Mouse (Mus musculus) macrophage (primary cell): ENCODE measurements at regions not wholly inside any gene's neighbourhood (a gene's known extent, or its start where the extent isn't known, plus 50 kb on each side); places are given as distances from the start of the nearest gene placed in this dataset.

Source experiments
- H3K27ac ChIP-seq: fragments of 350-480 bp; formaldehyde crosslinking; 2 replicates; pipeline ENCODE4 v1.9.0; 2021
- H3K36me3 ChIP-seq: fragments of 350-480 bp; formaldehyde crosslinking; 2 replicates; pipeline ENCODE4 v1.9.0; 2021; ENCODE audit errors: inconsistent target
- H3K4me3 ChIP-seq: fragments of 350-480 bp; formaldehyde crosslinking; 2 replicates; pipeline ENCODE4 v1.9.0; 2021; ENCODE audit errors: inconsistent target
- H3K79me2 ChIP-seq: fragments of 350-480 bp; formaldehyde crosslinking; 2 replicates; pipeline ENCODE4 v1.9.0; 2021; ENCODE audit errors: inconsistent target
- WGBS: methylation state at CpG from one replicate; pipeline ENCODE4 v1.1.7; 2026; ENCODE audit warnings: inconsistent platforms; ENCODE audit not compliant: missing documents; 5-methylcytosine and 5-hydroxymethylcytosine counted together

DNA sequence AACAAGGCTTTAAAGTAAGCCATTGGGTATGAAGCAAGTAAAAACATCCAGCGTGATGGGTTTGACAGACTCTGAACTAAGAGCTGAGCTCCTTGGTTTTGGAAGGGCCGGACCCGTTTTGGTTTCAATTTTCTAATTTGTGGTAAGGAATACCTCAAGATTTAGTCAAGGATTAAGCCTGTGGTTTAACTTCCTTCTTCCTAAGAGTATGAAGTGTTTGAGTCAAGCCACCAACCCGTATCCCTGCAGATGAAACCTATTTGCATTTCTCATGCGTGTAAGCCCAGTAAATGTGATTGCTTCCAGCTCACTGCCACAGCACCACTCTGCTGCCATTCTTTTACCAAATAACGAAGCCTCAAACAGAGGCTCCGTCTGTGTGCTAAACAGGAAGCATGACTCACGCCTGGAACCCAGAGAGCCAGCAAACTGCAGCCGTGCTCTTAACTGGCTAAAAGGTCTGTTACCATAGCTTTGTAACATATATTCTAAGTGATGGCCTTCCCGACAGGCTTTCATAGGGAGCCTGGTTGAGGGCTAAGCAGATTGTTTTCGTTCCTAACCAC lies 149.7 kb downstream of the Etv1 start:
- WGBS: 0% methylated on average over 10 of the region's 11 CpGs
- Histone ChIP-seq H3K36me3 (no peaks in the 10 kb centered on the region), H3K79me2 (no peaks in the 10 kb centered on the region), H3K4me3 (peak overlapping the region; percentile 20; the same call in 1 of the 2 replicates), H3K27ac (peak overlapping the region; percentile 79)

DNA sequence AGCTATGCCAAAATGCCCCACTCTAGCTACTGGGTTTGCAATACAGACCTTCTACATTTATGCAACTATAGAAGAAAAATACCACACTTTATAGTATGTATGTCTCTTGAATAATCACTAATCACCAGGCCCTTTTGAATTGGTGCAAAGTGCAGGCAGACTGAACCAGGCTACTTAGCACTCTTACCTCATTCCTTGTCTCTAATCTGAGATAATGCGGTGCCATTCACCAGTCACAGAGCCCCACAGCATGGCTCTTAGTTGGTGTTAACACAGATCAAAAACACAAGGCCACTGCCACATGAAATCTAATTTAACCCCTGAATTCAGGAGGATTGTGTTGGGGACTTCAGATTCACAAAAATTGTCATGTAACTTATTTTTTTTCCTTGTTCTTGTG lies 150.5 kb downstream of the Etv1 start:
- no peaks in the 10 kb centered on the region for H3K36me3 ChIP-seq
- H3K79me2 ChIP-seq: no peaks in the 10 kb centered on the region
- WGBS: 82% methylated on average over 1 of the region's 1 CpGs
- no peak overlapping the region for H3K4me3 ChIP-seq
- H3K27ac ChIP-seq: peak overlapping the region; percentile 79

DNA sequence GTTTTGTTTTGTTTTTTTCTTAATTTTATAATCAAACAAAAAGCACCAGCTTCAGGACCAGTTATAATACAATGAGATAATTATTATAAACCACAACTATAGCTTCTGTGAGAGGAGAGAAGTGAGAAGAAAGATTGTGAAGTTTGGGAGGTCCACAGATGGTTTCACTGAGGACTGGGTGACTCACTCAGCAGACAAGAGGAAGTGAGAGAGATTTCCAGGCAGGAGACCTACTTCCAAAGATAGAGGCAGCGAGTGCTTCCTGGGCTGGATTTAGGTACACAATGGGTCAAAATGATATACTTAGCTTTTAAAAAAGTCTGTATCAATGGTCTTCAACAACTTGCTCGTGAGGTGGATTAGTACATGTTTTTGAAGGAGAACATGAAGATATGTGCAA lies 152.6 kb downstream of the Etv1 start:
- no peaks in the 10 kb centered on the region for H3K36me3 ChIP-seq
- H3K79me2 ChIP-seq: no peaks in the 10 kb centered on the region
- no peak overlapping the region for H3K27ac ChIP-seq
- 44% methylated on average over 2 of the region's 2 CpGs for WGBS
- no peak overlapping the region for H3K4me3 ChIP-seq

DNA sequence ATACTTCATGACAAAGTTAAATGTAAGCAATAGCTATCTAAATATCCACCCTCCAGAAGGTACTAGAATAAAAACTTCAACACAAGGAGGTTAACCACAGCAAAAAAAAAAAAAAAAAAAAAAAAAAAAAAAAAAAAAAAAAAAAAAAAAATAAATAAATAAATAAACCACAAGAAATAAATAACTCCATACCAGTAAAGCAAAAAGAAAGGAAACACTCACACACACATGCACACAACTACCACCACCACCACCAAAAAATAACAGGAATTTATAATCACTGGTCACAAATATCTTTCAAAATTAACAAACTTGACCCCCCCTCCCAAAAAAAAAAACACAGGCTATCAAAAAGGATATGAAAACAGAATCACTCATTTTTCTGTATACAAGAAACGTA lies 180.4 kb downstream of the Etv1 start:
- Histone ChIP-seq H3K36me3 (no peaks in the 10 kb centered on the region), H3K79me2 (no peaks in the 10 kb centered on the region), H3K27ac (no peak overlapping the region), H3K4me3 (no peak overlapping the region)
- 100% methylated on average over 1 of the region's 1 CpGs for WGBS

DNA sequence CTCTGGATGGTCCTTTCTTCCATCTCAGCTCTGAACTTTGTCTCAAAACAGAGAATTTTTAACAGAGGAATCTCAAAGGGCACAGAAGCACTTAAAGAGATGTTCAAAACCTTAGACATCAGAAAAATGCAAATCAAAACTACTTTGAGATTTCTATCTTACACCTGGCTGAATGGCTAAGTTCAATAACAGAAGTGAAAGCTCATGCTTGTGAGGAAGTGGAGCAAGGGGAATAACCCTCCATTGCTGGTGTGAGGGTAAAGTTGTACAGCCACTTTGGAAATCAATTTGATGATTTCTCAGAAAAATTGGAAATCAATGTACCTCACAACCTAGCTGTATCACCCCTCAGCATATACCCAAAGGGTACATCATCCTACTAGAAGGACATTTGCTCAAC lies 183.1 kb downstream of the Etv1 start:
- no peaks in the 10 kb centered on the region for H3K79me2 ChIP-seq
- no peak overlapping the region for H3K4me3 ChIP-seq
- H3K27ac ChIP-seq: no peak overlapping the region
- H3K36me3 ChIP-seq: no peaks in the 10 kb centered on the region

DNA sequence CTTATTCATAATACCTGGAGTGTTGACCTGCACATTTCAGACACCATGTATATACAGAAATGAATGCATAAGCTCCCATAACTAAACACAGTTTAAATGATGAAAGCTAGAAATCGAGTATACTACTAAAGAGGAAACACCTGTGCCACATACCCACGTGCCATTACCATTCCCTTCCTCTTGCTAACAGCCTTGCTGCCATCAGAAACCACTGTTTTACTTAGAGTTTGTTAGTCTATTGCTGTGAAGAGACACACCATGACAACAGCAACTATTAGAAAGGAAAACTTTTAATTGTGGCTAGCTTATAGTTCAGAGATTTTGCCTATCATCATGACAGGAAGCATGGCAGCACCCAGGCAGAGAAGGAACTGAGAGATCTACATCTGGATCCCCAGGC lies 191.2 kb downstream of the Etv1 start:
- Histone ChIP-seq H3K79me2 (no peaks in the 10 kb centered on the region), H3K4me3 (no peak overlapping the region), H3K27ac (no peak overlapping the region), H3K36me3 (no peaks in the 10 kb centered on the region)
- WGBS: 7% methylated on average over 2 of the region's 2 CpGs

DNA sequence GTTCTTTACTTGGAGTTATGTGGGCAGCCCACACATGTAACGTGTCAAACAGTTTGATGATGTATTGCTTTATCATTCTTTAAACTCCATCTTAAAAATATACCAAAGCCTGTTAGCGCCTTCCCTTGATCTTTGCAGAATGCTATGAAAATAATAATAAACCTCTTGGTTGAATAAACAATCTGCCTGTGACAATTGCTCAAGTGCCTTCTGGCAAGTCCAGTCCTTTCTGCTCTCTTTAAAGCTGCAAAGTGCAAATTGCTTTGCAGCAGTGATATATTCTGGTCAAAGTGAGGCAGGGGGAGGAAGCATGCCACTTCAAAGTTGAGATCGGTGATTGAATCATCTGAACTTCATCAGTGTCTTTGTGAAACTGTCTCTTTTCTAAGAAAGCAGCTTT lies 193.0 kb downstream of the Etv1 start:
- H3K79me2 ChIP-seq: no peaks in the 10 kb centered on the region
- WGBS: 93% methylated on average over 3 of the region's 3 CpGs
- H3K36me3 ChIP-seq: no peaks in the 10 kb centered on the region

DNA sequence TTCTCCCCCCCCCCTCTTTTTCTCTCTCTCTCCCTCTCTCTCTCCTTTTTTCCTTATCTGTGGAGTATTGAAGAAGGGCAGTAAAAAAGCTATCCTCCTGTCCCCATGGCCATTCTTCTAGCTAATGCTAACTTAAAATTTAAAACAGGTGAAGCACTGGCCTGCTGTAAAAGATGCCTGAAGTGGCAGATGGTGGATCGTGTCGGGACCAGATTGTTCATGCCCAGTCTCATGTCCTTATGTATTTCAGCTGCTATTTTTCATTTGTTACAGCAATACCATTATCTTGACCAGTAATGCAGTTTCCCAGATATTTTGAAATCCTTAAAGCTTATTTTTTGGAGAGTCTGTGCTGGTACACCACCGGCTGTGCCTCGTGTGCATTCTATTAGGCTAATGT lies 196.3 kb downstream of the Etv1 start:
- H3K4me3 ChIP-seq: no peak overlapping the region
- H3K36me3 ChIP-seq: no peaks in the 10 kb centered on the region
- WGBS: 91% methylated on average over 4 of the region's 4 CpGs
- no peak overlapping the region for H3K27ac ChIP-seq
- H3K79me2 ChIP-seq: no peaks in the 10 kb centered on the region

More for the DNA sequence above, 193.0 kb downstream of the Etv1 start:
- H3K27ac ChIP-seq: no peak overlapping the region
- H3K4me3 ChIP-seq: no peak overlapping the region

DNA sequence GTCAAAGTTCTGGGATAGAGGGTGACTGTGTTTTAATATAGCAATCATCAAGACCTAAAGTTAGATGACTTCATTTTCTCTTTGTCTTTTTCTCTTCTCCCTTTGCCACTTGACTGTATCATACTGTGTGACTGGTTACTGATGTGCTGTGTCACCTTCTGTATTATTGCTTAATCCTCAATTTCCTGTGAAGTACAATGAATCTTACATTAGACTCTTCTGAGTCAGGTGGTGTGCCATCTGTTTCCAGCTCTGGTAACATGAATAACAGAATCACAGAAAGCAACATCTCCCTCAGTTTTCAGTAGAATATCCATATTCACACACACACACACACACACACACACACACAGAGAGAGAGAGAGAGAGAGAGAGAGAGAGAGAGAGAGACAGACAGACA lies 203.2 kb downstream of the Etv1 start:
- no peak overlapping the region for H3K27ac ChIP-seq
- no peak overlapping the region for H3K4me3 ChIP-seq
- H3K79me2 ChIP-seq: no peaks in the 10 kb centered on the region
- H3K36me3 ChIP-seq: no peaks in the 10 kb centered on the region

DNA sequence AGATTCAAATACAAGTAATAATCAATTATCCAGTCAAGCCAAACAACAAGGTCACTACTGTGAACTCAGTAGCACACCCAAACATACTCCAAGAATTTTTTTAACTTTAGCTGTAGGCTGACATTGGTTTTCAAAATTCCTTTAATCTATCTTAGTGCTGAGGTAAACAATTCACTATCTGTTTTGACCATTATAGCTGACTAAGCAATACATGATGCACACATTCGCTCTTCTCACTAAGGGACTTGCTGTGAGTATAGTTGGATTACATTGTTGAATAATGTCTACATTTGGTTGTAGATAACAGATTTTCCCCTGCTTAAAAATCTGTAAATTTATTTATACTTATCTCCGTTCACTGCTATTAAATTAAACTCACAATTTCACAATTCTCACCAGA lies 206.7 kb downstream of the Etv1 start:
- 94% methylated on average over 2 of the region's 2 CpGs for WGBS
- Histone ChIP-seq H3K36me3 (no peaks in the 10 kb centered on the region), H3K27ac (no peak overlapping the region), H3K4me3 (no peak overlapping the region), H3K79me2 (no peaks in the 10 kb centered on the region)

DNA sequence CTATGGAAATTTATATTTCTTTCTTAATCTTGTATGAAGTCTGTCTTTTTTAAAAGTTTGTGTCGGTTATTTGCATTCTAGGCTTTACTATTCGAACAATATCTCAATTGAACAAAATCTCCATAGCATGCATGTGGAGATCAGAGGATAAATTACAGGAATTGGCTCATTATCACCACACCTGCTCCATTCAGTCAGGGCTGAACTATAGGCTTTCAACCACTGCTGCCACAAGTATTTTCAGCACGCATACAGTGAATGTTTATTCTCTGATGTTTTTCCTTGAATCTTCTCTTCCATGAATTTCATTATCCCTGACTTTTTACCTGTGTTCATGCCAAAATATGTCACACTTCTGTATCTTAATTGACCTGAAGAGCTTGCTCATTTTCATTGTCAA lies 207.2 kb downstream of the Etv1 start:
- no peak overlapping the region for H3K27ac ChIP-seq
- 94% methylated on average over 3 of the region's 3 CpGs for WGBS
- no peaks in the 10 kb centered on the region for H3K79me2 ChIP-seq
- no peaks in the 10 kb centered on the region for H3K36me3 ChIP-seq
- H3K4me3 ChIP-seq: no peak overlapping the region

DNA sequence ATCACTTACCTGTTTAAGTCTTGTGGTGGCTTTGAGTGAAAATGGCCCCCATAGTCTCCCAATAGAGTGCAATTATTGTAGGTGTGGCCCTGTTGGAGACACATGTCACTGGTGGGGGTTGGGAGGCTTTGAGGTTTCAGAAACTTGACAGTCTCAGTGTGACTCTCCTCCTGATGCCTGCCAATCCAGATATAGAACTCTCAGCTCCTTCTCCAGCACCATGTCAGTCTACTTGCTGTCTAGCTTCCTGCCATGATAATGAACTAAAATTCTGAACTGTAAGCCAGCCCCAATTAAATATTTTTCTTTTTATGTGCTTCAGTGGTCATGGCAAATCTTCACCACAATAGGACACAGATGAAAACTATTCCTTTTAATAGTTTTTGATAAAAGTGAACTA lies 208.1 kb downstream of the Etv1 start:
- H3K4me3 ChIP-seq: no peak overlapping the region
- H3K27ac ChIP-seq: no peak overlapping the region
- no peaks in the 10 kb centered on the region for H3K36me3 ChIP-seq
- H3K79me2 ChIP-seq: no peaks in the 10 kb centered on the region

DNA sequence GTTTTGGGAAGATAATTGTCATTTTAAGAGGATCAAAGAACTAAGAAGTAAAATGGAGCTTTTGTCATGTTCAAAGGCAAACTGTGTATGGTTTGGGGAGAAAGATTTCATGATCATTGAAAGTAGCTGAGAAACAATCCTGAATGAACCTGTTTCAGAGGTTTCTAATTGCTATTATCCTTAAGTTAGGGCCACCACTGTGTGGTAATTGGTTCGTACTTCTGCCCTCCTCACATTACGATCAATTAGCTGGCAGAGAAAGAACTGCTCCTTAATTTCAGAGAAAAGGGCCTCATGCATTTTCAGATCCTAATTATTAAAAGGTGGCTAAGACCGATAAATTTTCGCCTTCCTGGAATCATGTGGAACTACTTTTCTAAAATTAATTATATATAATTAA lies 208.6 kb downstream of the Etv1 start:
- Histone ChIP-seq H3K27ac (no peak overlapping the region), H3K36me3 (no peaks in the 10 kb centered on the region)
- WGBS: 96% methylated on average over 4 of the region's 4 CpGs

DNA sequence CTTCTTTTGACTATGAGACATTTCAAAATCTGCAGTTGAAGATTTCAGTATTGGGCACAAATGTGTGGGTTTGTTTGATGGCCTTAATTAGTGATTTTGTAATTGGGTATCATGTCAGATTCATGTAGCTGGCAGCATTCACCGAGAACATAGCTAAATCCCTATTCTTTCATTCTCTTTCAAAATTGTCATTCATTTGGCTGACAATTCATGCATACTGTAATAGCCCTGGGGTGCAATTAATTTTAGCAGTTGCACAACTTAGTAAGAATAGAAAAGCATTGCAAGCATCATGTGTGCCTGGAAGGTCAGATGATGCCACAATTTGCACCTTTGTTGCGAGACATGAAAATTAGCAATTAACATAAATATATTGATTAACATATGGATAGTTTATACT lies 248.0 kb downstream of the Etv1 start:
- WGBS: 95% methylated on average over 2 of the region's 2 CpGs
- Histone ChIP-seq H3K36me3 (no peaks in the 10 kb centered on the region), H3K27ac (no peak overlapping the region), H3K4me3 (no peak overlapping the region), H3K79me2 (no peaks in the 10 kb centered on the region)

More for the DNA sequence above, 208.6 kb downstream of the Etv1 start:
- H3K4me3 ChIP-seq: no peak overlapping the region
- no peaks in the 10 kb centered on the region for H3K79me2 ChIP-seq

DNA sequence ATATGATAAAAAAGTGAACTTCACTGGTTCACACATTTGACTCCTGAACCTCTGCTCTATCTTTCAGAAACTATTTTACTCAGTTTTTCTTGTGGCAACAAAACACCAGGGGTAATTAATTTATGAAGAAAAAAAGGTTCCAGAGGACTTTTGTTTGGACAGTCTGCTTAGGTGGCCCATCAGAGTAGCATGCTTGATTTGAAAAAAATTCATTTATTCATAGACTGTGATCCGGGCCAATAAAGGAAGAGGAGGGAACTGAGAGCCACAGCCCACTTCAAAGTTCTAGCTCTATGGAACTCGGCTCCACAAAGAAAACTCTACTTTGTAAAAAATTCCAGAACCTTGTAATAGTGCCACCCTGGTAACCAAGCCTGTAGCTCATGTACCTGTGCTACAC lies 248.8 kb downstream of the Etv1 start:
- Histone ChIP-seq H3K4me3 (no peak overlapping the region), H3K79me2 (no peaks in the 10 kb centered on the region), H3K27ac (no peak overlapping the region), H3K36me3 (no peaks in the 10 kb centered on the region)
- WGBS: 96% methylated on average over 2 of the region's 2 CpGs

DNA sequence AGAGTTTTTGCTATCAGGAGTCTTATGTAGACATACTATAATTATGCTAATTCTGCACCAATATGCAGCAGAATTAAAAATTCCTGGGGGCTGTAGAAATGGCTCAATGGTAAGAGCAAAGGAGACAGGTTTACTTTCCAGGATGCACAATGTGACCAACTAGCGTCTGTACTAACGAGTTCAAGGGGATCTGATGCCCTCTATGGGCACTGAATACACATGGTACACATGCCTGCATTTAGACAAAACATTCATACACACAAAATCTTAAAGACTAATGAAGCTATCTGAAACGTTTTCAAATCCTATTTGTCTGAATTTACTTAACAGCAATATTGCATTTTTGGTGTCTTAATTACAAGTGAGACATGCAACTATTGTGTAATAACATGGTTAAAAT lies 254.8 kb downstream of the Etv1 start:
- 80% methylated on average over 3 of the region's 3 CpGs for WGBS
- Histone ChIP-seq H3K27ac (no peak overlapping the region), H3K79me2 (no peaks in the 10 kb centered on the region), H3K4me3 (no peak overlapping the region), H3K36me3 (no peaks in the 10 kb centered on the region)
